Mouse (Mus musculus) CH12.LX (cell line): ENCODE results near the gene Gstm1. TPM values are rescaled to one million over a fixed set of nuclear protein-coding genes. Genes with fewer than 3 reads are reported as not detected.

Source experiments
- DNase-seq: peaks from one replicate; pipeline ENCODE4 v3.0.0-alpha.2; 2013; ENCODE audit errors: extremely low read depth
- H3K27ac ChIP-seq: 2 replicates; pipeline ENCODE4 v1.5.1; 2012; ENCODE audit warnings: low read depth, mild to moderate bottlenecking, control low read depth, moderate library complexity; ENCODE audit not compliant: insufficient read depth
- H3K27me3 ChIP-seq: replicated peaks from 2 replicates; pipeline ENCODE3; 2012; ENCODE audit warnings: inconsistent platforms
- H3K36me3 ChIP-seq, 2 experiments: replicated peaks in 1 of 2; 2 replicates each; pipeline versions ENCODE3 to v1.6.1; 2012; ENCODE audit warnings: inconsistent platforms in 1 of 2, low read length in 1 of 2, mild to moderate bottlenecking in 1 of 2, mixed read lengths in 1 of 2, moderate library complexity in 1 of 2; ENCODE audit not compliant: control insufficient read depth in 1 of 2, insufficient read depth in 1 of 2
- H3K4me1 ChIP-seq, 2 experiments: 2 replicates each; pipeline ENCODE4 v1.6.1; 2012; ENCODE audit warnings: inconsistent platforms in 1 of 2, moderate library complexity in 1 of 2; ENCODE audit not compliant: insufficient read depth in 2 of 2, control insufficient read depth in 1 of 2
- H3K4me2 ChIP-seq: 2 replicates; pipeline ENCODE4 v1.6.1; 2012; ENCODE audit warnings: low read depth, mild to moderate bottlenecking, control low read depth; ENCODE audit not compliant: poor library complexity, insufficient read depth, severe bottlenecking
- H3K4me3 ChIP-seq, 3 experiments: fragments of 150-350 bp in 1 of 3; sonication (generic) in 1 of 3; replicated peaks in 1 of 3; 2 replicates each; pipeline versions ENCODE3 to v1.5.1; 2011 to 2012; ENCODE audit warnings: low read depth in 2 of 3, low read length in 2 of 3, mild to moderate bottlenecking in 2 of 3, moderate library complexity in 2 of 3, control low read depth in 1 of 3, improper control_type of control experiment in 1 of 3, inconsistent platforms in 1 of 3, mixed read lengths in 1 of 3; ENCODE audit not compliant: poor library complexity in 1 of 3
- H3K79me2 ChIP-seq: replicated peaks from 2 replicates; pipeline ENCODE4 v1.6.1; 2012; ENCODE audit warnings: mild to moderate bottlenecking, moderate library complexity; ENCODE audit not compliant: control insufficient read depth, poor library complexity, insufficient read depth, severe bottlenecking; ENCODE audit errors: extremely low read depth
- H3K9ac ChIP-seq: 2 replicates; pipeline ENCODE4 v1.6.1; 2012; ENCODE audit warnings: low read depth, mild to moderate bottlenecking, control low read depth, moderate library complexity; ENCODE audit not compliant: insufficient read depth
- H3K9me3 ChIP-seq: replicated peaks from 2 replicates; pipeline ENCODE3; 2012; ENCODE audit warnings: low read length, inconsistent platforms, mixed read lengths
- BHLHE40 ChIP-seq: IDR thresholded peaks from 2 replicates; pipeline ENCODE4 v1.6.1; 2011; ENCODE audit warnings: mild to moderate bottlenecking, low read depth, low read length, improper control_type of control experiment
- CHD1 ChIP-seq: IDR thresholded peaks from 2 replicates; pipeline ENCODE4 v1.6.1; 2012; ENCODE audit warnings: low read depth, low read length, improper control_type of control experiment, inconsistent platforms
- CHD2 ChIP-seq: IDR thresholded peaks from 2 replicates; pipeline ENCODE4 v1.6.1; 2011; ENCODE audit warnings: low read length, improper control_type of control experiment
- CTCF ChIP-seq, 2 experiments: IDR thresholded peaks in 1 of 2; conservative IDR thresholded peaks in 1 of 2; 2 replicates each; pipeline ENCODE4 v1.5.1; 2011 to 2012; ENCODE audit warnings: low read depth in 2 of 2, low read length in 2 of 2, improper control_type of control experiment in 1 of 2, inconsistent platforms in 1 of 2, mild to moderate bottlenecking in 1 of 2, moderate library complexity in 1 of 2
- E2F4 ChIP-seq: IDR thresholded peaks from 2 replicates; pipeline ENCODE4 v1.6.1; 2011; ENCODE audit warnings: low read depth, low read length, improper control_type of control experiment; ENCODE audit not compliant: insufficient replicate concordance
- EP300 ChIP-seq: IDR thresholded peaks from 2 replicates; pipeline ENCODE4 v1.6.1; 2011; ENCODE audit warnings: low read length, improper control_type of control experiment
- ETS1 ChIP-seq: conservative IDR thresholded peaks from 2 replicates; pipeline ENCODE4 v1.6.1; 2012; ENCODE audit warnings: low read depth, mild to moderate bottlenecking, inconsistent platforms, low read length, improper control_type of control experiment, moderate library complexity
- GABPA ChIP-seq: IDR thresholded peaks from 2 replicates; pipeline ENCODE4 v1.6.1; 2012; ENCODE audit warnings: low read depth, low read length, improper control_type of control experiment, inconsistent platforms; ENCODE audit not compliant: insufficient replicate concordance
- HCFC1 ChIP-seq: IDR thresholded peaks from 2 replicates; pipeline ENCODE4 v1.6.1; 2012; ENCODE audit warnings: low read depth, mild to moderate bottlenecking, inconsistent platforms, low read length, improper control_type of control experiment
- IRF4 ChIP-seq: IDR thresholded peaks from 2 replicates; pipeline ENCODE4 v1.6.1; 2014; ENCODE audit warnings: low read depth, mild to moderate bottlenecking, inconsistent platforms, low read length, improper control_type of control experiment
- JUN ChIP-seq: IDR thresholded peaks from 2 replicates; pipeline ENCODE4 v1.6.1; 2011; ENCODE audit warnings: low read depth, mild to moderate bottlenecking, low read length, improper control_type of control experiment, moderate library complexity; ENCODE audit not compliant: insufficient read depth
- JUND ChIP-seq: conservative IDR thresholded peaks from 2 replicates; pipeline ENCODE4 v1.6.1; 2011; ENCODE audit warnings: low read depth, low read length, improper control_type of control experiment
- KAT2A ChIP-seq: IDR thresholded peaks from 2 replicates; pipeline ENCODE4 v1.6.1; 2012; ENCODE audit warnings: low read length, improper control_type of control experiment, inconsistent platforms; ENCODE audit not compliant: insufficient replicate concordance
- MAFK ChIP-seq: IDR thresholded peaks from 2 replicates; pipeline ENCODE4 v1.6.1; 2011; ENCODE audit warnings: low read length, improper control_type of control experiment; ENCODE audit not compliant: insufficient replicate concordance
- MEF2A ChIP-seq: IDR thresholded peaks from 2 replicates; pipeline ENCODE4 v1.6.1; 2014; ENCODE audit warnings: low read depth, mild to moderate bottlenecking, inconsistent platforms, low read length, improper control_type of control experiment, borderline replicate concordance
- MXI1 ChIP-seq: IDR thresholded peaks from 2 replicates; pipeline ENCODE4 v1.6.1; 2011; ENCODE audit warnings: mild to moderate bottlenecking, low read depth, low read length, improper control_type of control experiment
- MYC ChIP-seq: IDR thresholded peaks from 2 replicates; pipeline ENCODE4 v1.6.1; 2011; ENCODE audit warnings: low read depth, mild to moderate bottlenecking, improper control_type of control experiment, low read length
- NRF1 ChIP-seq: IDR thresholded peaks from 2 replicates; pipeline ENCODE4 v1.6.1; 2014; ENCODE audit warnings: low read depth, mild to moderate bottlenecking, inconsistent platforms, low read length, improper control_type of control experiment, moderate library complexity
- PAX5 ChIP-seq: IDR thresholded peaks from 2 replicates; pipeline ENCODE4 v1.6.1; 2012; ENCODE audit warnings: low read length, inconsistent platforms, mixed read lengths
- POLR2AphosphoS2 ChIP-seq: IDR thresholded peaks from 2 replicates; pipeline ENCODE4 v1.6.1; 2011; ENCODE audit warnings: low read depth, low read length, improper control_type of control experiment
- RAD21 ChIP-seq: IDR thresholded peaks from 2 replicates; pipeline ENCODE4 v1.6.1; 2011; ENCODE audit warnings: low read depth, mild to moderate bottlenecking, low read length, improper control_type of control experiment, moderate library complexity
- RCOR1 ChIP-seq: conservative IDR thresholded peaks from 2 replicates; pipeline ENCODE4 v1.6.1; 2012; ENCODE audit warnings: low read depth, mild to moderate bottlenecking, inconsistent platforms, low read length, improper control_type of control experiment
- SIN3A ChIP-seq: IDR thresholded peaks from 2 replicates; pipeline ENCODE4 v1.6.1; 2012; ENCODE audit warnings: low read length, improper control_type of control experiment, inconsistent platforms
- SMC3 ChIP-seq: IDR thresholded peaks from 2 replicates; pipeline ENCODE4 v1.6.1; 2011; ENCODE audit warnings: low read depth, low read length, improper control_type of control experiment
- TBP ChIP-seq: conservative IDR thresholded peaks from 2 replicates; pipeline ENCODE4 v1.6.1; 2011; ENCODE audit warnings: low read depth, low read length, improper control_type of control experiment
- UBTF ChIP-seq: IDR thresholded peaks from 2 replicates; pipeline ENCODE4 v1.6.1; 2012; ENCODE audit warnings: low read depth, mild to moderate bottlenecking, inconsistent platforms, low read length, improper control_type of control experiment, moderate library complexity
- USF1 ChIP-seq: IDR thresholded peaks from 2 replicates; pipeline ENCODE4 v1.6.1; 2014; ENCODE audit warnings: low read depth, mild to moderate bottlenecking, inconsistent platforms, low read length, improper control_type of control experiment
- USF2 ChIP-seq: conservative IDR thresholded peaks from 2 replicates; pipeline ENCODE4 v1.6.1; 2011; ENCODE audit warnings: low read depth, low read length, improper control_type of control experiment
- ZKSCAN1 ChIP-seq: IDR thresholded peaks from 2 replicates; pipeline ENCODE4 v1.6.1; 2012; ENCODE audit warnings: low read depth, inconsistent platforms, low read length, improper control_type of control experiment, borderline replicate concordance
- ZNF384 ChIP-seq: IDR thresholded peaks from 2 replicates; pipeline ENCODE4 v1.6.1; 2012; ENCODE audit warnings: low read depth, low read length, improper control_type of control experiment, inconsistent platforms
- dilution Hi-C: fragments of 300-500 bp; cut with MboI; formaldehyde crosslinking; loops from 2 replicates; pipeline ENCODE4 v1.14.3; 2020; ENCODE audit warnings: low sequenced_read_pairs; ENCODE audit not compliant: extremely low pct_unique_long_range_greater_than_20kb, extremely low pct_ligation_motif_present
- in situ Hi-C: fragments of 300-500 bp; cut with MboI; formaldehyde crosslinking; loops from 3 replicates; pipeline ENCODE4 v1.14.3; 2019; ENCODE audit warnings: low sequenced_read_pairs, low pct_ligation_motif_present, low pct_unique_long_range_greater_than_20kb, mixed read lengths
- polyA plus RNA-seq: library from polyadenylated mRNA; unstranded; fragments of >175 nt; gene quantifications from 2 replicates; pipeline ENCODE4 v1.2.1, GENCODE M21; 2012; ENCODE audit warnings: low read depth; ENCODE audit not compliant: insufficient read length
- total RNA-seq, 2 experiments: library from RNA; depleted of rRNA; stranded (reverse); fragments of 300-350 nt in 1 of 2; fragments of >200 nt in 1 of 2; gene quantifications; 2 replicates each; pipeline ENCODE4 v1.2.3; 2012 to 2014

Gstm1 gene
- total and polyA plus RNA-seq, 3 experiments = 0.25 to 5.4 (median 0.35) TPM

GRCm38 (mm10) chr3:108065551-108065950, 47.8 kb upstream of the Gstm1 start:
- H3K4me3 ChIP-seq = no peak overlapping the region
- H3K9ac ChIP-seq = no peak overlapping the region
- no peaks in the 10 kb centered on the region for H3K9me3 ChIP-seq
- DNase-seq = no peak
- no peak for TF ChIP-seq SIN3A
- TF ChIP-seq EP300 = no peak
- no peak for TF ChIP-seq CHD1
- no peak for TF ChIP-seq TBP
- no peak for TF ChIP-seq ETS1
- TF ChIP-seq KAT2A = no peak
- TF ChIP-seq SMC3 = no peak
- TF ChIP-seq POLR2AphosphoS2 = no peak
- no peak for TF ChIP-seq BHLHE40
- TF ChIP-seq CTCF (conservative IDR thresholded peaks at IDR 0.05 in 1 of 2, IDR thresholded peaks at IDR 0.05 in 1 of 2; ENCODE audit: low read depth in 2 of 2, low read length in 2 of 2) = no peak
- no peak for TF ChIP-seq MEF2A
- TF ChIP-seq RCOR1 = no peak
- TF ChIP-seq HCFC1 = no peak
- no peak for TF ChIP-seq USF2
- TF ChIP-seq JUND = no peak
- TF ChIP-seq CHD2 = no peak
- TF ChIP-seq PAX5 = no peak
- no peak for TF ChIP-seq RAD21
- no peak for TF ChIP-seq E2F4
- H3K4me2 ChIP-seq = no peak overlapping the region
- dilution Hi-C loops (no loop called here), in situ Hi-C loops (loop anchor here (5.0 kb wide), 1 partner anchor 123 kb away; the partner anchor contains the start of gene Gstm6)
- no peaks in the 10 kb centered on the region for H3K36me3 ChIP-seq
- H3K27me3 ChIP-seq = no peaks in the 10 kb centered on the region
- H3K4me1 ChIP-seq = peaks cover 4 to 14% of the 10 kb centered on the region in 2 experiments
- no peaks in the 10 kb centered on the region for H3K79me2 ChIP-seq
- no peak overlapping the region for H3K27ac ChIP-seq

GRCm38 (mm10) chr3:108064672-108065071, 46.9 kb upstream of the Gstm1 start:
- no peak overlapping the region for H3K27ac ChIP-seq
- peaks cover 4 to 13% of the 10 kb centered on the region in 2 experiments for H3K4me1 ChIP-seq
- no peaks in the 10 kb centered on the region for H3K27me3 ChIP-seq
- H3K36me3 ChIP-seq = no peaks in the 10 kb centered on the region
- H3K79me2 ChIP-seq = no peaks in the 10 kb centered on the region
- DNase-seq = no peak
- H3K9me3 ChIP-seq = no peaks in the 10 kb centered on the region
- TF ChIP-seq GABPA = no peak
- no peak for TF ChIP-seq KAT2A
- no peak for TF ChIP-seq MXI1
- TF ChIP-seq UBTF = no peak
- TF ChIP-seq CHD2 = no peak
- TF ChIP-seq ZNF384 = no peak
- no peak for TF ChIP-seq MYC
- TF ChIP-seq MAFK = no peak
- TF ChIP-seq USF1 = no peak
- TF ChIP-seq POLR2AphosphoS2 = no peak
- TF ChIP-seq E2F4 = no peak
- no peak for TF ChIP-seq ZKSCAN1
- TF ChIP-seq JUN = no peak
- no peak for TF ChIP-seq BHLHE40
- no peak for TF ChIP-seq USF2
- no peak for TF ChIP-seq NRF1
- TF ChIP-seq HCFC1 = no peak
- no peak for TF ChIP-seq MEF2A
- TF ChIP-seq IRF4 = no peak
- TF ChIP-seq SIN3A = no peak
- TF ChIP-seq, all 38 proteins: peak for 0
- in situ Hi-C loops = loop anchor here (5.0 kb wide), 1 partner anchor 122 kb away; the partner anchor contains the start of gene Gstm6
- no peak overlapping the region for H3K4me3 ChIP-seq
- H3K4me2 ChIP-seq = no peak overlapping the region
- dilution Hi-C loops = no loop called here
- no peak overlapping the region for H3K9ac ChIP-seq
